40 mouse cellular contexts compared by ENCODE assay signal in the genomic region with DNA sequence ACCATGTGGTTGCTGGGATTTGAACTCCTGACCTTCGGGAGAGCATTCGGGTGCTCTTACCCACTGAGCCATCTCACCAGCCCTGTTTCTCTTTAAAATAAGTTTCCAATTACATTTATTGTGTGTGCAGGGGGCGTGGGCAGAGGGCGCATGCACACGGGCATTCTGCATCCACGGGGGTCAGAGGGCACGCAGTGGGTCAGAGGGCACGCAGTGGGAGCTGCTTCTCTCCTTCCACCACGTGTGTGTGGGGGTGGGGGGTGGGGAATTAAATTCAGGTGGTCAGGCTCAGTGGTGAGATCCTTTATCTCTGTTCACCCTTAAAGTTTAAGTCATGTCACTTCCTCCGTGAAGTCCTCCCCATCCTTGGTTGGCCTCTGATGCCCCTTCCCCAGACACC. TPM values are rescaled to one million over a fixed set of nuclear protein-coding genes. Genes with fewer than 3 reads are reported as not detected.
"Had no signal": no experiment of that assay in that cellular context is flagged by ENCODE, and none has a peak within 500 bp of the region (broad histone marks: within the 10 kb centered on the region; RNA-seq: fewer than 3 reads in every experiment).

No protein-coding gene starts in this region.

- H3K4me2 ChIP-seq: heart, embryonic 11.5 days; heart, embryonic 13.5 days; heart, embryonic 15.5 days; hindbrain, embryonic 12.5 days; hindbrain, embryonic 15.5 days; limb, embryonic 12.5 days; liver, embryonic 11.5 days; liver, embryonic 13.5 days; liver, embryonic 15.5 days had no signal

- H3K27ac ChIP-seq: heart, adult 2 months; heart, embryonic 13.5 days; heart, embryonic 15.5 days; hindbrain, embryonic 15.5 days; hindbrain, postnatal 0 days; kidney, embryonic 15.5 days; kidney, postnatal 0 days; liver, embryonic 13.5 days; liver, embryonic 15.5 days had no signal

- H3K4me3 ChIP-seq: heart, adult 2 months; heart, embryonic 13.5 days; heart, embryonic 15.5 days; hindbrain, embryonic 12.5 days; hindbrain, embryonic 15.5 days; kidney, embryonic 15.5 days; limb, embryonic 12.5 days; liver, embryonic 13.5 days; liver, embryonic 15.5 days had no signal

- H3K36me3 ChIP-seq: heart, embryonic 13.5 days; heart, embryonic 15.5 days; hindbrain, embryonic 12.5 days; hindbrain, embryonic 15.5 days; kidney, embryonic 15.5 days; limb, embryonic 12.5 days; liver, embryonic 13.5 days; liver, embryonic 15.5 days had no signal

- DNase-seq: gastrocnemius, postnatal 14 days; gastrocnemius, postnatal 36 days; heart, adult 11 months; heart, adult 2 months; heart, postnatal 14 days; heart, postnatal 36 days; kidney, adult 11 months; kidney, adult 2 months; kidney, adult 9 months; kidney, postnatal 14 days; kidney, postnatal 36 days; layer of hippocampus, adult 9-11 months; layer of hippocampus, postnatal 36 days; liver; liver, embryonic 13.5 days had no signal

- ATAC-seq: hindbrain, postnatal 0 days; intestine, embryonic 16.5 days had no signal

- H3K9ac ChIP-seq: heart, embryonic 13.5 days; heart, embryonic 15.5 days; hindbrain, embryonic 12.5 days; hindbrain, embryonic 15.5 days; kidney, embryonic 15.5 days; limb, embryonic 12.5 days; liver, embryonic 13.5 days; liver, embryonic 15.5 days had no signal

- H3K9me3 ChIP-seq: heart, embryonic 13.5 days; heart, embryonic 15.5 days; hindbrain, embryonic 12.5 days; hindbrain, embryonic 15.5 days; kidney, embryonic 15.5 days; limb, embryonic 12.5 days; liver, embryonic 13.5 days; liver, embryonic 15.5 days had no signal

- H3K27me3 ChIP-seq: hindbrain, embryonic 12.5 days; hindbrain, embryonic 15.5 days; limb, embryonic 12.5 days; liver, embryonic 13.5 days had no signal

RNA-seq across cellular contexts. Expression of gene Cdcp2, which starts 1.7 kb away (rescaled TPM):
- total RNA-seq: gastrocnemius, adult 18-20 months; gastrocnemius, adult 8-10 months; gastrocnemius, postnatal 14 days; gastrocnemius, postnatal 36 days; heart, adult 2 months; heart, postnatal 14 days; heart, postnatal 36 days; hematopoietic stem cell, adult 5-6 weeks; layer of hippocampus, adult 18-20 months; layer of hippocampus, adult 8-10 months; layer of hippocampus, postnatal 14 days; layer of hippocampus, postnatal 36 days; left cerebral cortex, adult 8-10 months; left cerebral cortex, postnatal 10 days; left cerebral cortex, postnatal 25 days; left cerebral cortex, postnatal 4 days had no signal
- polyA plus RNA-seq: heart, adult 2 months; heart, embryonic 11.5 days; heart, embryonic 13.5 days; heart, embryonic 15.5 days; heart, postnatal 0 days; intestine, embryonic 14.5 days; intestine, embryonic 16.5 days; kidney, adult 2 months; large intestine, adult 2 months; limb, embryonic 12.5 days; liver, embryonic 11.5 days; liver, embryonic 13.5 days; liver, embryonic 15.5 days had no signal
